Mouse (Mus musculus): ENCODE measurements around the gene Ssbp2. TPM values are rescaled to one million over a fixed set of nuclear protein-coding genes. Genes with fewer than 3 reads are reported as not detected.

The Ssbp2 gene
- polyA plus RNA-seq, 1 experiment from 2014 or later: 140 TPM

DNA sequence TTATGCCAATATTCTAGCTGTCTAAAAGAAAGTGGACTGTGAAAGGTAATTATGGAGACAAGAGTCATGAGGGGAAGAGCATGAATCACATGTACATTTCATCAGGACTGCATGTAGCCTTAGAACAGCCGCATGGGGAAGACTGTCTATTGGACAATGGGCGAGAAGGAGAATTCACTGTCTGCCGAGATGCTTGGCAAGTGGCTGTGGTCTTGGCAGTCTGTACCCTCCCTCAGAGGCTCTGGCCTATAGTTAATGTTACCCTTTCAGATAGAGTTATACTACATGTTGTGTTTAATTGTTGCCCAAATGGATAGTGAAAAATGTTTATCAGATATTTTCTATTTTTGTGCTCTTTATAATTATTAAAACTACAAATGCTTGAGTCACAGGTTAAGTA, 156.0 kb downstream of the Ssbp2 start:
- H3K27ac ChIP-seq: no peak overlapping the region
- H3K9me3 ChIP-seq: no peaks in the 10 kb centered on the region
- H3K4me2 ChIP-seq (replicated peaks): no peak overlapping the region
- H3K27me3 ChIP-seq (replicated peaks): no peaks in the 10 kb centered on the region
- no peaks in the 10 kb centered on the region for H3K36me3 ChIP-seq
- H3K4me1 ChIP-seq: no peaks in the 10 kb centered on the region
- ATAC-seq (ENCODE audit: low FRiP score, low read depth): no peak
- no peak overlapping the region for H3K9ac ChIP-seq
- WGBS: 87% methylated on average over 3 of the region's 3 CpGs
- no peak overlapping the region for H3K4me3 ChIP-seq

DNA sequence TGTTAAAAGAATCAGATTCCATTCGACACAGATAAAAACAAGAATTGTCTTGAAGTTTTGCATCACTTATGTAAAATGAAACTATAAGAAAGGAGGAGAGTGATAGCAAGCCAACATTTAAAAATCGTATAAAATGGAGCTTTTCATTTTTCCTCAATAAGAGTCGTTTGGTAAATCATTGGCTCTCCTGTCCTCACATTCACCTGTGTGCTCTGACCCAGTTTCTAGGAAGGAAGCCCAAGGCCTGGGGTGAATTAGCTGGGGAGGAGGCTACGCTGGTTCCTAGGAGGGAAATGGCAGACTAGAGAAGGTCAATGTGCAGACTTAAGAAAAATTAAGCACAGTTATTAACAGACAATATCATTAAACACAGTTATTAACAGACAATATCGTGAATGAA, 156.8 kb downstream of the Ssbp2 start:
- H3K4me1 ChIP-seq: no peaks in the 10 kb centered on the region
- no peak for ATAC-seq (ENCODE audit: low FRiP score, low read depth)
- no peaks in the 10 kb centered on the region for H3K27me3 ChIP-seq (replicated peaks)
- WGBS: 93% methylated on average over 5 of the region's 5 CpGs
- H3K36me3 ChIP-seq: no peaks in the 10 kb centered on the region
- H3K9me3 ChIP-seq: no peaks in the 10 kb centered on the region
- H3K4me2 ChIP-seq (replicated peaks): no peak overlapping the region
- H3K27ac ChIP-seq: no peak overlapping the region
- no peak overlapping the region for H3K4me3 ChIP-seq
- no peak overlapping the region for H3K9ac ChIP-seq

DNA sequence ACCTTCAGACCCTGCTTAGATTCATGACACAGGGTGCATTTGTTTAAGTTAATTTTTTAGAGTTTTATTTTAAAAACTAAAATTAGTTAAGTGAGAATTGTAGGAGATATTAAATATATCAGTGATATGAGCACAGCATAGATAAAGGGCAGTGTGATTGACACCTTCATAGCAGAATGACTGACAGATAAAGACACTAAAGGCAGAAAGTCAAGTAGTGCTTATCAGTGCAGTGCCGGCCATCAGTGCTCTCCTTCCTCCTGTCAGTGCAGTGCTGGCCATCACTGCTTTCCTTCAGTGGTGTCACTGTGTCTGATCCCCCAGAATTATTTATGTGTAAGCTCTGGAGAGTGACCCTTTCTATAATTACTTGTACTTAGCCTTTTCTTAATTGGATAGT, 159.3 kb downstream of the Ssbp2 start:
- Histone ChIP-seq H3K36me3 (0 out of 2 replicates have a peak, but pooled peaks cover under 1% of the 10 kb centered on the region), H3K27ac (no peak overlapping the region), H3K9ac (no peak overlapping the region), H3K4me1 (no peaks in the 10 kb centered on the region), H3K4me3 (no peak overlapping the region), H3K27me3 (replicated peaks) (no peaks in the 10 kb centered on the region), H3K9me3 (no peaks in the 10 kb centered on the region), H3K4me2 (replicated peaks) (no peak overlapping the region)
- ATAC-seq (ENCODE audit: low FRiP score, low read depth): no peak
- 80% methylated on average over 1 of the region's 1 CpGs for WGBS

DNA sequence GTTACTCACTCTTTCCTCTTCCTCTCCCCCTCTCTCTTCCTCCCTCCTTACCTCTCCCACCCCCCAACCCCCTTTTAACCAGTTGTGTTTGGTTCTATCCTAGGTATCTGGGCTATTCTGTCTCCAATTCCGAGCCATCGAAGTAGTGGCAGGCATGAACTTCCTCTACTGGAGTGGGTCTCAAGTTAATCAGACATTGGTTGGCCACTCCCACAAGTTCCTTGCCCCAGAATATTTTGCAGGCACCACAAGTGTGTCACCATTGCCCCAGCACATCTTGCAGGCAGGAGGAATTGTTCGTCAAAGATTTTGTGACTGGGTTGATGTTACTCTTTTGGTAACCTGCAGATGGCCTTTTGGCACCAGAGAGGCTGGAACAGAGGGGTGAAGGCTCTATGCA, 160.5 kb downstream of the Ssbp2 start:
- H3K27ac ChIP-seq: no peak overlapping the region
- WGBS: 80% methylated on average over 3 of the region's 3 CpGs
- H3K4me1 ChIP-seq: no peaks in the 10 kb centered on the region
- no peak for ATAC-seq (ENCODE audit: low FRiP score, low read depth)
- H3K36me3 ChIP-seq: 0 out of 2 replicates have a peak, but pooled peaks cover 3% of the 10 kb centered on the region
- no peak overlapping the region for H3K4me2 ChIP-seq (replicated peaks)
- no peaks in the 10 kb centered on the region for H3K27me3 ChIP-seq (replicated peaks)
- no peaks in the 10 kb centered on the region for H3K9me3 ChIP-seq
- H3K4me3 ChIP-seq: no peak overlapping the region
- H3K9ac ChIP-seq: no peak overlapping the region

DNA sequence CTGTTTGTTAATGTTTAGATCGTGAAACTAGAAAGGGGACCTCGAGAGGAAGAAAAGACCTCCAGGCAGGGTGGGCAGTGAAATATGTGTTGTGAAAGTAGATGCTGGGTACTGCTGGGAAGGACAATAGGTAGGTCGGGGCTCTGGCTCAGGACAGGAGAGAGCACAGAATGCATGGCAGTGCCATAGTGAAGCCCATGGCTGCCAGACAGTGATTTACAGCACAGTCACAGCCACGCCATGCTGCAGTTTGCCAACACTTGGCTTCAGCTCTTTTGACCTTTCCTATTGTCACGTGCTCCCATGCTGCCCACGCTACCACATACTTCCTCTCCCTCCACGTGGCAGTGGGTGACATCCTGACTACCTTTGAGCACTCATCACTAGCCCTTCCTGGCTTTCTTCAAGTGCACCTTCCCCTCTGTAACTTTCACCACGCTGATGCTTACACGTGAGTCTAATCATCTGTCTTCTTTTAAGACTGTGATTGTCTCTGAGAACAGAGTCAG, 171.3 kb downstream of the Ssbp2 start:
- ATAC-seq (ENCODE audit: low FRiP score, low read depth): no peak
- no peak overlapping the region for H3K9ac ChIP-seq
- H3K4me3 ChIP-seq: no peak overlapping the region
- H3K27ac ChIP-seq: no peak overlapping the region
- H3K27me3 ChIP-seq (replicated peaks): no peaks in the 10 kb centered on the region
- H3K9me3 ChIP-seq: no peaks in the 10 kb centered on the region
- WGBS: 37% methylated on average over 9 of the region's 9 CpGs
- no peak overlapping the region for H3K4me2 ChIP-seq (replicated peaks)
- H3K4me1 ChIP-seq: peaks cover 6% of the 10 kb centered on the region; the same call in 1 of the 2 replicates
- H3K36me3 ChIP-seq: no peaks in the 10 kb centered on the region

DNA sequence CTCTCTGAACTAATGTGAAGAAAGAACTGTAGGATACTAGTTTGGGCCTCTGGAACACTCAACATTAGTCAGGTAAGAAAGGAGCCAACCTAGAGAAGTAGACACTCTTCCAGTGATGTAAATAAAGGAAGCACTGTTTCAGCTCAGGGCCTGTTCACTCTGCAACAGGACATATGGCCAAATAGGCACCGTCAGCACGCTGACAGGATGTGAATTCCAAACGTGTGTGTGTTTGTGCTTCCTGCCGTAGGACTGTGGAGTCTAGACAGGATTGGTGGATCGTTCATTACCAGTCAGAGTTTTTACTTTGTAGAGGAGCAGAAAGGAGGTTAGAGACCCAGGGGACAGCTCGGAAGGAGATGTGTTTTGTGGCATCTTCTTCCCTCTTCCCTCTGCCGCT, 174.0 kb downstream of the Ssbp2 start:
- no peak overlapping the region for H3K4me2 ChIP-seq (replicated peaks)
- no peaks in the 10 kb centered on the region for H3K9me3 ChIP-seq
- ATAC-seq (ENCODE audit: low FRiP score, low read depth): no peak
- no peak overlapping the region for H3K4me3 ChIP-seq
- H3K27ac ChIP-seq: no peak overlapping the region
- no peaks in the 10 kb centered on the region for H3K36me3 ChIP-seq
- H3K4me1 ChIP-seq: peaks cover 6% of the 10 kb centered on the region; the same call in 1 of the 2 replicates
- WGBS: 62% methylated on average over 7 of the region's 7 CpGs
- no peak overlapping the region for H3K9ac ChIP-seq
- no peaks in the 10 kb centered on the region for H3K27me3 ChIP-seq (replicated peaks)

DNA sequence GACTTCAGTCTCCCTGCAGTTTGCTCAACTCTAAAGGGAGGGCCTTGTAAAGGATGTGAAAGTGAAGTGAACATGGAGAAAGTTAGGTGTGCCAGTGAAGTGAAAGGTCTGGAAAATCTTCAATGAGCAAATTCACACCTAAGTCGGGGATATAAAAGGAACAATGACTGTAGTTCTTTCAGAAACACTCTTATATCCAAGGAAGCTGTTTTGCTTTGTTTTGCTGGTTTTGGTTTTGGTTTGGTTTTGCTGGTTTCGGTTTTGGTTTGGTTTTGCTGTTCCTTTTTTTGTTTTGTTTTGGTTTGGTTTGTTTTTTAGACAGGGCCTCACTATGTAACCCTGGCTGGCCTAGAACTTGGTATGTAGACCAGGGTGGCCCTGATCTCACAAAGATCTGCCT, 175.9 kb downstream of the Ssbp2 start:
- ATAC-seq (ENCODE audit: low FRiP score, low read depth): no peak

DNA sequence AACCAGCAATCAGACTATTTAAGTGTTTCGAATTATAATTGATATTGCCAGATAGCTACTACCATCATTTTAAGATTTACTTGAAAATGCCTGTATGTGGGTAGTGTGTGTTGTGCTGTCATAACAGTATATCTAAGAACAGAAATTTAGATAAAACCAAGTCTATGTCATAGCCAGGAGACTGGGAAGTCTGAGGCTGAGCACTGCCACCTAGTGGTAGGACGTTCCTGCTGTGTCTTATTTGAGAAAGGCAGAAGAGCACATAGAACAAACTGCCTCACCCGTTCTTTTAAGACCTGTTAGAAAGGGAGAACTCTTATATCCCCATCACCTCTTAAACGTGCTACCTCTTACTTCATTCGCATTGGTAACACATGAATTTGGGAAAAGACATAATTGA, 176.7 kb downstream of the Ssbp2 start:
- Histone ChIP-seq H3K27me3 (replicated peaks) (no peaks in the 10 kb centered on the region), H3K27ac (no peak overlapping the region), H3K4me3 (no peak overlapping the region), H3K9me3 (no peaks in the 10 kb centered on the region), H3K4me2 (replicated peaks) (no peak overlapping the region), H3K4me1 (no peaks in the 10 kb centered on the region; the same call in 1 of the 2 replicates), H3K9ac (no peak overlapping the region), H3K36me3 (no peaks in the 10 kb centered on the region)
- WGBS: 19% methylated on average over 5 of the region's 5 CpGs
- ATAC-seq (ENCODE audit: low FRiP score, low read depth): peak; percentile 82

More for the DNA sequence above, 175.9 kb downstream of the Ssbp2 start:
- no peak overlapping the region for H3K27ac ChIP-seq
- H3K4me3 ChIP-seq: no peak overlapping the region
- no peaks in the 10 kb centered on the region for H3K27me3 ChIP-seq (replicated peaks)
- H3K9ac ChIP-seq: no peak overlapping the region
- H3K4me1 ChIP-seq: peaks cover 6% of the 10 kb centered on the region; the same call in 1 of the 2 replicates
- H3K4me2 ChIP-seq (replicated peaks): no peak overlapping the region
- H3K9me3 ChIP-seq: no peaks in the 10 kb centered on the region
- no peaks in the 10 kb centered on the region for H3K36me3 ChIP-seq
- 84% methylated on average over 2 of the region's 2 CpGs for WGBS

DNA sequence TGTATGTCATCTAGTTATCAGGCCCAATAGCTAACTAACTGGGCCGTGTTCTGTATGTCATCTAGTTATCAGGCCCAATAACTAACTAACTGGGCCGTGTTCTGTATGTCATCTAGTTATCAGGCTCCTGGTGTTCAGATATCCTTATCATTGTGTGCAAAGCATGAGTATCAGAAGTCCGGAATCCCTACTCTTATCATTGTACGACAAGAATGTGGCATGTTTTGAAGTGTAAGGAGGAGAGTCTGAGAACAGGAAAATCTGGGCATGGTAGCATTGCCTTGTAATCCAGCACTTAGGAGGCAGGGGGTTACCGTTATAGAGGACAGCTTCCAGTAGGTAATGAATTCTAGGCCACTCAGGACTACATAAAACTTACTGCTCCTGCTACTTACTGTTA, 178.8 kb downstream of the Ssbp2 start:
- no peaks in the 10 kb centered on the region for H3K27me3 ChIP-seq (replicated peaks)
- H3K4me1 ChIP-seq: no peaks in the 10 kb centered on the region; the same call in 1 of the 2 replicates
- no peak overlapping the region for H3K4me3 ChIP-seq
- no peak for ATAC-seq (ENCODE audit: low FRiP score, low read depth)
- H3K9me3 ChIP-seq: no peaks in the 10 kb centered on the region
- no peak overlapping the region for H3K27ac ChIP-seq
- H3K4me2 ChIP-seq (replicated peaks): no peak overlapping the region
- H3K36me3 ChIP-seq: no peaks in the 10 kb centered on the region
- 82% methylated on average over 5 of the region's 5 CpGs for WGBS
- H3K9ac ChIP-seq: no peak overlapping the region

DNA sequence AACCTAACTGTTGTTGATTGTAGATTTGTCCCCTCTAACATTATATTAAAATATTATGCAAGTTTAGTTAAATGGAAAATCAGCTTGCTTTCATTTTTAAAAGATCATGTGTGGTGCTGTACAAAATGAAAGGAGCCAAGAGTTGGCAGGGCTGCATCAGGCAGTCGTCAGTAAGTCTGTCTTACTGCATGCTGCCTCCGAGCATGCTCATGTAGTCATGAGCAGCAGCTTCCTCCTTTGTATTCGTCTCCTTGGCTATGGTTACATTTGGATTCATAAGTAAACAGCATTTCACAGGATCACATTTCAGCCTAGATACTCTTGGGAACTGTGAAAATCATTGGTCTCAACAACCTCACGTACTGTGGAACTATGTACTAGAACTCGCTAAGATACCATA, 180.1 kb downstream of the Ssbp2 start:
- Histone ChIP-seq H3K27me3 (replicated peaks) (no peaks in the 10 kb centered on the region), H3K4me2 (replicated peaks) (no peak overlapping the region), H3K9ac (no peak overlapping the region), H3K4me1 (no peaks in the 10 kb centered on the region; the same call in 1 of the 2 replicates), H3K9me3 (no peaks in the 10 kb centered on the region), H3K4me3 (no peak overlapping the region), H3K36me3 (no peaks in the 10 kb centered on the region), H3K27ac (no peak overlapping the region)
- WGBS: 85% methylated on average over 5 of the region's 5 CpGs
- ATAC-seq (ENCODE audit: low FRiP score, low read depth): no peak

DNA sequence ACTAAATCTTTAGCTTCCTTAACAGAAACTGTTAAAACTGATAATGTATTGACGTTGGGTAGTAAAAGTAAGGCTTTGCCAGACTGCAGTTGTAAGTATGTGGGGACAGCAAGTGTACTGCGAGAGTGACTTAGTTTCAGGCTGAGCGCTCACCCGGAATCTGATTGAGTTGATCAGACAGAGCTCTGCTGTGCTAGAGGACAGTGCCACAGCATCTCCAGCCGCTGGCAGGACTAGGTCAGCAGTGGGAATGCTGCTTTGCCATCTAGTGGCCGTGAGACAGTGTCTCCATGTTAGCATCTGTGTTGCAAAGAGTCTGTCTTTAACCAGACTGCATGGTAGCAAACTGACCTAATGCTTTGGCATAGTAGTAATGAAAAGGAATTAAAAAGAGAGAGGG, 188.2 kb downstream of the Ssbp2 start:
- no peak overlapping the region for H3K4me2 ChIP-seq (replicated peaks)
- no peaks in the 10 kb centered on the region for H3K4me1 ChIP-seq
- peak; percentile 85; the same call in 1 of the 2 replicates for ATAC-seq (ENCODE audit: low FRiP score, low read depth)
- no peaks in the 10 kb centered on the region for H3K36me3 ChIP-seq
- H3K27ac ChIP-seq: no peak overlapping the region
- H3K9ac ChIP-seq: no peak overlapping the region
- no peak overlapping the region for H3K4me3 ChIP-seq
- H3K27me3 ChIP-seq (replicated peaks): no peaks in the 10 kb centered on the region
- H3K9me3 ChIP-seq: no peaks in the 10 kb centered on the region
- WGBS: 33% methylated on average over 6 of the region's 6 CpGs

DNA sequence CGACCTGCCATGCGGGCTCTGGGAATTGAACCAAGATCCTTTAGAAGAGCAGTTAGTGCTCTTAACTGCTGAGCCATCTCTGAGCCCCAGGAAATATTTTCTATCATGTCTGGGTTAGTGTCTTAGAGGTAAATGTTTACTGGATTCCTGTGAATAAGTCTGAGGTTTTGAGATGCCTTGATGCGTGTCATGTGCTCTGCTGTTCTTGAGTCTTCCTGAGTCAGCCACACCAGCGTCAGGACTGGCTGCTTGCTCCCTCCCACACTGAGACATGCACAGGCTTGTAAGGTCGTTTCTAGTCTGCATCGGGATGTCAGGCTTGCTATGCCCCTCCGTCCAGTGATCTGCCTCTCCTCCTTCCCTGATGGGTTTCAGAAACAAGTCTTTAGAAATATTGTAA, 189.8 kb downstream of the Ssbp2 start:
- Histone ChIP-seq H3K4me3 (no peak overlapping the region), H3K36me3 (no peaks in the 10 kb centered on the region), H3K9me3 (no peaks in the 10 kb centered on the region), H3K4me2 (replicated peaks) (no peak overlapping the region), H3K27me3 (replicated peaks) (no peaks in the 10 kb centered on the region), H3K27ac (no peak overlapping the region), H3K9ac (no peak overlapping the region), H3K4me1 (no peaks in the 10 kb centered on the region)
- no peak for ATAC-seq (ENCODE audit: low FRiP score, low read depth)
- WGBS: 84% methylated on average over 7 of the region's 7 CpGs

DNA sequence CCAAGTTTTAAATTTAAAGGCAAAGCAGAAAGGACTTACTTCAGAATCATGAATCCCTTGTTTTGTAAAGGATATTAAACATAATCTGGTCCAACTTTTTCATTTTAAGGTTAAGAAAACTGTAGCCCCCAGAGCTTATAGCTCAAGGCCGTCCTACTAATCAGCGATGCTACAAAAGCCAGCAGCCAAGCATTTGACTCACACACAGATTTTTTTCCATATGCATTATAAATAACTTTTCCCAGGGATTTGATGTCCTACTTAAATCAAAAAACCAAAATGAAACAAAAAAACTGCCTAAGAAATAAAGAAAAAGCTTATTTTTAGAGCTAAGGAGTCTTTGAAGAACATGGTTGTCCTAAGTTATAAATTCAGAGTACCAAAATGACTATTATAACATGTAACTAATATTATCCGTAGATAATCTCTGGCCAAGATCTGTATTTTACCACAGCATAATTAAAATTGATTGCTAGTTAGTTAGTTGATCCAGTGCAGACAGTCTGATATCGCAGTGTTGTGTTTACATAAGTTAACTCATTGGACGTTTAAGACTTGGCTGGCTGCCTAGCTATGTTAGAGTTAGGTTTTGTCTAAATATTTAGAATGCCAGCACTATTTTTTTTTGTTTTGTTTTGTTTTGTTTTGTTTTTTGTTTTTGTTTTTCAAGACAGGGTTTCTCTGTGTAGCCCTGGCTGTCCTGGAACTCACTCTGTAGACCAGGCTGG, 201.1 kb downstream of the Ssbp2 start:
- H3K4me1 ChIP-seq: no peaks in the 10 kb centered on the region
- H3K9me3 ChIP-seq: no peaks in the 10 kb centered on the region
- no peaks in the 10 kb centered on the region for H3K36me3 ChIP-seq
- no peak overlapping the region for H3K9ac ChIP-seq
- H3K4me3 ChIP-seq: no peak overlapping the region
- WGBS: 94% methylated on average over 5 of the region's 5 CpGs
- H3K4me2 ChIP-seq (replicated peaks): no peak overlapping the region
- H3K27ac ChIP-seq: no peak overlapping the region
- ATAC-seq (ENCODE audit: low FRiP score, low read depth): no peak
- no peaks in the 10 kb centered on the region for H3K27me3 ChIP-seq (replicated peaks)
